Mouse (Mus musculus) CD4-positive, CD25-positive, alpha-beta regulatory T cell, adult 2 months (primary cell): Measurements from ENCODE around the gene Srd5a1.

Experiments used
- DNase-seq: peaks from one replicate; pipeline ENCODE4 v3.0.0-alpha.2; 2012; ENCODE audit warnings: low read depth, low spot score

Gene Srd5a1

DNA sequence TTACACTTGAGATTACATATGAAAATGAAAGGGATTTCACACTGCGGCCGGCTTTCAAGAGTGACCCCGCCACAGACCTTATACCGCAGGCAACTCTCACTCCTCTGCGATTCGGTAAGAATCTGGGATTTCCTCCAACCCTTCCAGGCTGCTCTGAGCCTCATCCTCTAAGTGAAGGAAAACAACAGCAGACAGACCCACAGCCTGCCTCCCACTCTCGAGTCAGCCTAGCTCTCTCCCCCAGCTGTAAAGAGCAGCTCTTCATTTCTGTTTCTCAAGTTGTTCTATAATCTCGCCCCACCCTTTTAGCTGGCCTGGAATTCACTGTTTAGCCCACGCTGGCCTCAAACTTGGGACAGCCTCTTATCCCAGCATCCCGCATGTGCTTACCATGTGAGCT, 69.5 kb downstream of the Srd5a1 start:
- DNase-seq, result no peak

DNA sequence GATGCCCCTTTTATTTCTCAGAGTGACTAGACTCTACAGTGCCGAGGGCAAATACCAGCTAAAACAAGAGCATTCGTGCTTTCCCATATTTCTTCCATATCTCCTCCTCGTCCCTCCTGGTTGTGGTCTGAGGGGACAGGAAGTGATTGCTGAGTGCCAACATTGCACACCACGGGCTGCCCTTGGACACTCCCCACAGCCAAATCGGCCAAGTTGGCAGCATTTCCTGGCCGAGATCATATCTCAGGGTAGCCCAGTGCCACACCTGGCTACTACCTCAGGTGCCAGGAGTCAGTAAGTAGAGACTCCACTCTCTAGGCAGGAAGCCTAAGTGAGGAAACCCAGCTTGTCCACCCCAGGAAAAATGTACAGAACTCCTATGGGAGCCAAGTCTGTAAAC, 70.0 kb downstream of the Srd5a1 start:
- DNase-seq, result no peak

- DNase-seq, result no peak
These were observed 72.9 kb downstream of the Srd5a1 start for GRCm38 (mm10) chr13:69538327-69538726.

DNA sequence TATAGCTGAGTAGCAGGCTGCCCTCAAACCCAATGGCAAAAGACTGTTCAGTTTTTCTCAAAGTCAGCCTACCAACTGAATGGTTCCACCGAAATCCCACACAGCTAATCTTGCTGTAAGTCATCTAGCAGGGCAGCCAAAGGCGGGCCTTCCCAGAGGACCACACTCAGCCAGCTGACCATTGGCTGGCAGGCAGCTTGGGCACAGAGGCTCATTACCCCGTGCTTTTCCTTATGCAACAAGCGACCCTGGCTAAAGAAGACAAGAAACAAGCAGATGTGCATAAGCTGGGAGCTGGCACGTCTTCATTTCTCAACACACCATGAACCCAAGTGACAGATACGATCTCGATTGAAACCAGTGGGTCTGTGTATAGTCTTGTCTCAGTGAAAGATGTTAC, 73.9 kb downstream of the Srd5a1 start:
- DNase-seq, result no peak

- no peak for DNase-seq
These were observed 75.2 kb downstream of the Srd5a1 start for GRCm38 (mm10) chr13:69536021-69536420.

GRCm38 (mm10) chr13:69534654-69535551, 76.3 kb downstream of the Srd5a1 start:
- peak; percentile 100 for DNase-seq

DNA sequence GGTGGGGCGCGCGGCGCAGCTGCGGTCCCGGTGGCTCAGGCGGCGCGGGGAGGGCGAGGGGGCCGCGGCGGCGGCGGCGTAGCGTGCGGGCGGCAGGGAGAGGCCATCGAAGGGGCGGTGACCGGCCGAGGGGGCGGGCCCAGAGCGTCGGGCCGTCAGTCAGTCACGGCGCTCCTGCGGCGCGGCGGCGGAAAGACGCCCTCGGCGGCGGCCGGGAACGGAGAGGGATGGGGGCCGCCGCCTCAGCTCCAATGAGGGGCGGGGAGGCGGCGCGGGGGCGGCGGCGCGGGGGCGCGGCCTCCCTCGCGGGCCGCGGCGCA, 76.9 kb downstream of the Srd5a1 start, which contains the start of gene Tent4a:
TSS of gene Tent4a (minus strand) at position 284 of the 320 bp plus-strand sequence.
- DNase-seq, result no peak

GRCm38 (mm10) chr13:69533405-69534333, 77.6 kb downstream of the Srd5a1 start, which contains the start of gene Nsun2:
TSS of gene Nsun2 (plus strand) at chr13:69533746.
- DNase-seq, result peak; percentile 64

GRCm38 (mm10) chr13:69532893-69533404, 78.3 kb downstream of the Srd5a1 start:
- DNase-seq, result peak; percentile 41

DNA sequence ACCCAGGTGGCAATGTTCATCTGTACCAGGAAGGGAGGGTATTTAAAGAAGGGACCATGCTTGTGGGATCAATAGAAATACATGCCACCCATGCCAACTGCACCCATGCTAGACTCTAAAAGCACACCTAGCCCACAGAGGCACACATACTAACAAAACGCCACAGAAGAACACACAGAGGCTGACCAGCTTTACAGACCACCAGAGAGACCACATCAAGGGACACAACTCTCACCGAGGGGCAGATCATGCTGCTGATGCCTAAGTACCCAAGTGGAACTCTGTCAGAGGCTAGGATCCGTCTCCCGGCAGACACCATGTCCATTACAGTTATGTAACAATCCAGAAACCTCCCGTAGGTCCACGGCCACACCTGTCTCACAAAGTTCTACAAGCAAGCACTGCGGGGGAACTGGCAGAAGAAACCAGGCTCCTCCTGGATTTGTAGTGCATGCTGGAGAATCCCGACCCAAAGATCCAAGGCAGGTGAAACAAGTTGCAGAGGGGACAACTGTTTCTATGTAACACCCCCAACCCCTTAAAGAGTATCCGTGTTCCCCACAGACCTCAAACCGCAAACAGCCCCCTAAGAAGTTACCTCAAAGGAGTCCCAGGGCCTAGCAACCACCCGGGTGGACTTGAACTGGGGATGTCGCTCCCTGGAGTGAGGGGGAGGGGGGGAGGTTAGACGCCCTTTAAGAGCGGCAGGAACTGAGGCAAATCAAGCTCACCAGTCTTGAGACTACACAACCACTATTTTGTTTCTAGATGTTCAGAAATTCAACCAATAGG, 78.9 kb downstream of the Srd5a1 start:
- DNase-seq, result no peak

GRCm38 (mm10) chr13:69531431-69531830, 79.8 kb downstream of the Srd5a1 start:
- DNase-seq, result no peak

GRCm38 (mm10) chr13:69530951-69531350, 80.3 kb downstream of the Srd5a1 start:
- DNase-seq, result no peak

DNA sequence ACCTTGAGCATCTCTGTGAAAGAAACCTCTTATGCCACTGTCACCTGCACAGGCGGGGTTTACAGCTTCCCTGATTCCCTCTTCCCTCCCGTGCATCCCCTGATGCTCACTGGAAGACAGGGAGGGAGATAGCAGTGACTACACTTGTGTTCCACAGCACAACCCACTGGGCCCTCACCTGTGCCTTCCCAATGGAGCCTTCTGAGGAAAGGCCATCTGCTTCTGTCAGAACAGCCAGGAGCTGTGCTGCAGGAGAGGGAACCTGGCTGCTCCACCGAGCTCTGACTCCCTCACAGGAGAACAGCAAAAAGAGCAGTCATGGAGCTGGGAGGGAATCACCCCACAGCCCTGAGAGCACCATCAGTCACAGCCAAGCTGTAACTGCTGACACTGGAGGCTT, 81.1 kb downstream of the Srd5a1 start:
- no peak for DNase-seq

- DNase-seq, result no peak
These were observed 82.7 kb downstream of the Srd5a1 start for GRCm38 (mm10) chr13:69528531-69528930.

DNA sequence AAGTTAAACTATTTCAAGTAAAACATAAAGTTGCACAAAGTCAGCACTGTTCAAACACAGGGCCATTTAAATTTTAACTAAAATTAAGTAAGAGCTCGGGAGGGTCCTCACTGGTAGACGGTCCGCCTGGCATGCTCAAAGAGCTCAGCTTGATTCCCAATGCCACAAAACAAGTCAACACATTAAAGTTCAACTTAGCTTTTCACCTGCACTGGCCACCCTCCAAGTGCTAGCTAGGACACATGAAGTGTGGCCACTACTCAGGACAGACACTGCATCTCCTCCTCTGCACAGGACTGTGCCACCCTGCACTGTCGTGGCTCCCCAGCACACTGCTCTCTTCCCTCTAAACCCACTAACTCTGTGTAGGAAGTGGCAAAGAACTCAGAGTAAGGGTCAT, 85.4 kb downstream of the Srd5a1 start:
- no peak for DNase-seq

- DNase-seq, result no peak
These were observed 87.1 kb downstream of the Srd5a1 start for GRCm38 (mm10) chr13:69524158-69524530.
